Comparison of ENCODE assay signal across 26 mouse cellular contexts in the genomic region with DNA sequence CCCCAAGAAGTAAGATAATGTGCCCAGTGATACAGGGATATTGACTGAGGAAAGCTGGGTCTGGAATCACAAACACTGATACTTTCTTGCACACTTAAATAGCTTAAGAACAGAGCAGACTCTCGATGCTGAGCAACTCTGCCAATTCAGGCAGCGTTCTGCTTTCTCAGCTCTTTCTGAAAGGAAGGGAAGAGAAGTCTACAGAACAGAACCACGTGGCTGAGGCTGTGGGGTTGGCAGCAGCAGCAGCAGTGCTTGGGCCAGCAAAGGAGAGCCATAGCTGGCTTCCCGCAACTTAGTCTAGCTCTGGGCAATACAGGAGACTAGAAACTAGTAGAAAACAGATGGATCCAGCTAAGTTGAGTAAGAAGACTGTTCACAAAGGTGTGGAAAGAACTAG.
A peak's percentile ranks its signal among the peaks of the same experiment; 100 is the strongest.
DNase-seq lines count a peak whose midpoint lies in the region; ATAC-seq lines count a peak whose summit lies in the region.
"Had no signal": no experiment of that assay in that cellular context is flagged by ENCODE, and none has a peak within 500 bp of the region (broad histone marks: within the 10 kb centered on the region; RNA-seq: fewer than 3 reads in every experiment).

No protein-coding gene starts in this region.

- DNase-seq in cerebellum, adult 9-11 months, result peak; percentile 5
- no peak for DNase-seq in cerebellum, adult 11-12 months
- DNase-seq in left cerebral cortex, postnatal 25 days (ENCODE audit: low spot score in 2 of 2), result peak; percentile 17 to 38
- DNase-seq in left cerebral cortex, postnatal 36 days (ENCODE audit: low spot score in 2 of 2), result no peak
- DNase-seq in layer of hippocampus, adult 18-20 months (ENCODE audit: low spot score in 2 of 2), result peak; percentile 1 to 34
- DNase-seq in right cerebral cortex, postnatal 4 days, result peak; percentile 10
- DNase-seq: adrenal gland, postnatal 14 days; gastrocnemius, postnatal 10 days; heart, postnatal 4 days; kidney, postnatal 14 days; liver, embryonic 13.5 days; lung, postnatal 4 days had no signal

- H3K9ac ChIP-seq in heart, embryonic 12.5 days, result no peak overlapping the region
- H3K9ac ChIP-seq in neural tube, embryonic 15.5 days (replicated peaks), result no peak overlapping the region
- H3K9ac ChIP-seq: embryonic facial prominence, embryonic 13.5 days; forebrain, embryonic 15.5 days; hindbrain, embryonic 13.5 days; limb, embryonic 15.5 days; liver, embryonic 13.5 days; midbrain, embryonic 13.5 days; neural tube, embryonic 13.5 days had no signal

- H3K9me3 ChIP-seq in heart, embryonic 12.5 days (replicated peaks), result no peaks in the 10 kb centered on the region
- no peaks in the 10 kb centered on the region for H3K9me3 ChIP-seq in neural tube, embryonic 15.5 days (replicated peaks)
- H3K9me3 ChIP-seq: embryonic facial prominence, embryonic 13.5 days; forebrain, embryonic 10.5 days; forebrain, embryonic 15.5 days; hindbrain, embryonic 13.5 days; limb, embryonic 10.5 days; limb, embryonic 15.5 days; midbrain, embryonic 13.5 days; neural tube, embryonic 13.5 days had no signal

- no peak overlapping the region for H3K4me2 ChIP-seq in heart, embryonic 12.5 days
- H3K4me2 ChIP-seq in neural tube, embryonic 15.5 days, result no peak overlapping the region
- H3K4me2 ChIP-seq: embryonic facial prominence, embryonic 13.5 days; forebrain, embryonic 15.5 days; heart, embryonic 11.5 days; hindbrain, embryonic 13.5 days; limb, embryonic 15.5 days; liver, embryonic 13.5 days; midbrain, embryonic 13.5 days; neural tube, embryonic 13.5 days had no signal

- H3K27ac ChIP-seq in heart, embryonic 12.5 days (ENCODE audit: poor library complexity, severe bottlenecking), result no peak overlapping the region
- H3K27ac ChIP-seq in neural tube, embryonic 15.5 days (replicated peaks), result no peak overlapping the region
- H3K27ac ChIP-seq: embryonic facial prominence, embryonic 13.5 days; forebrain, embryonic 10.5 days; forebrain, embryonic 15.5 days; hindbrain, embryonic 13.5 days; layer of hippocampus, adult 2 months; limb, embryonic 10.5 days; limb, embryonic 15.5 days; liver, embryonic 13.5 days; midbrain, embryonic 13.5 days; neural tube, embryonic 13.5 days had no signal

- no peaks in the 10 kb centered on the region for H3K27me3 ChIP-seq in heart, embryonic 12.5 days (replicated peaks)
- no peaks in the 10 kb centered on the region for H3K27me3 ChIP-seq in neural tube, embryonic 15.5 days (replicated peaks)
- H3K27me3 ChIP-seq: embryonic facial prominence, embryonic 13.5 days; forebrain, embryonic 15.5 days; hindbrain, embryonic 13.5 days; limb, embryonic 15.5 days; liver, embryonic 13.5 days; midbrain, embryonic 13.5 days; neural tube, embryonic 13.5 days had no signal

- 59% methylated on average over 4 of the region's 4 CpGs for WGBS in heart, embryonic 12.5 days
- 66% methylated on average over 4 of the region's 4 CpGs for WGBS in neural tube, embryonic 15.5 days

- ATAC-seq in heart, embryonic 12.5 days (ENCODE audit: insufficient number of reproducible peaks, low FRiP score), result no peak
- ATAC-seq in neural tube, embryonic 15.5 days (ENCODE audit: low FRiP score), result no peak
- ATAC-seq: forebrain, embryonic 15.5 days; intestine, embryonic 16.5 days; midbrain, embryonic 13.5 days; Patski had no signal

- H3K4me3 ChIP-seq in heart, embryonic 12.5 days, result no peak overlapping the region
- H3K4me3 ChIP-seq in neural tube, embryonic 15.5 days (replicated peaks), result no peak overlapping the region
- H3K4me3 ChIP-seq: embryonic facial prominence, embryonic 13.5 days; forebrain, embryonic 10.5 days; forebrain, embryonic 15.5 days; hindbrain, embryonic 13.5 days; layer of hippocampus, adult 2 months; limb, embryonic 10.5 days; limb, embryonic 15.5 days; liver, embryonic 13.5 days; midbrain, embryonic 13.5 days; neural tube, embryonic 13.5 days had no signal

- no peaks in the 10 kb centered on the region for H3K36me3 ChIP-seq in heart, embryonic 12.5 days
- no peaks in the 10 kb centered on the region for H3K36me3 ChIP-seq in neural tube, embryonic 15.5 days
- H3K36me3 ChIP-seq: embryonic facial prominence, embryonic 13.5 days; forebrain, embryonic 10.5 days; forebrain, embryonic 15.5 days; hindbrain, embryonic 13.5 days; limb, embryonic 10.5 days; limb, embryonic 15.5 days; liver, embryonic 13.5 days; midbrain, embryonic 13.5 days; neural tube, embryonic 13.5 days had no signal

- no peaks in the 10 kb centered on the region for H3K4me1 ChIP-seq in heart, embryonic 12.5 days (replicated peaks)
- H3K4me1 ChIP-seq in neural tube, embryonic 15.5 days, result no peaks in the 10 kb centered on the region
- H3K4me1 ChIP-seq: embryonic facial prominence, embryonic 13.5 days; forebrain, embryonic 10.5 days; forebrain, embryonic 15.5 days; hindbrain, embryonic 13.5 days; limb, embryonic 10.5 days; limb, embryonic 15.5 days; liver, embryonic 13.5 days; midbrain, embryonic 13.5 days; neural tube, embryonic 13.5 days had no signal

- intact Hi-C loops in left cerebral cortex, postnatal 25 days (cut with DNase I), result no loop called here
- intact Hi-C loops in left cerebral cortex, postnatal 36 days (cut with DNase I), result no loop called here

Comparison
In these comparisons a context has a peak if more than half of its experiments do, and no peak if none do; other contexts are left out.
1. DNase-seq: peak in cerebellum, adult 9-11 months (single experiment), left cerebral cortex, postnatal 25 days (2 of 2), layer of hippocampus, adult 18-20 months (2 of 2) and right cerebral cortex, postnatal 4 days (single experiment); none in cerebellum, adult 11-12 months (single experiment) and left cerebral cortex, postnatal 36 days (0 of 2).